Mouse (Mus musculus) heart, postnatal 0 days (tissue): Measurements from ENCODE around the gene Fam83d. TPM values are rescaled to one million over a fixed set of nuclear protein-coding genes. Genes with fewer than 3 reads are reported as not detected.

Experiments
- ATAC-seq: fragments of 200-750 bp; cut with Nextera tagmentation; 2 replicates; pipeline ENCODE4 v1.8.0; 2017; ENCODE audit warnings: low read depth, moderate number of reproducible peaks, moderate library complexity; ENCODE audit not compliant: insufficient read depth
- DNase-seq: peaks from one replicate; pipeline ENCODE4 v3.0.0-alpha.2; 2016; ENCODE audit warnings: low spot score
- H3K27ac ChIP-seq: fragments of 300-500 bp; sonication (generic); 2 replicates; pipeline ENCODE4 v1.5.1; 2014; ENCODE audit warnings: low read depth, mild to moderate bottlenecking
- H3K27me3 ChIP-seq: fragments of 300-500 bp; sonication (generic); 2 replicates; pipeline ENCODE4 v1.6.1; 2014; ENCODE audit warnings: low read length, mixed read lengths; ENCODE audit not compliant: control insufficient read depth, insufficient read depth
- H3K36me3 ChIP-seq: fragments of 300-500 bp; sonication (generic); replicated peaks from 2 replicates; pipeline ENCODE4 v1.6.1; 2014; ENCODE audit warnings: low read length, mixed read lengths; ENCODE audit not compliant: control insufficient read depth, insufficient read depth
- H3K4me1 ChIP-seq: fragments of 300-500 bp; sonication (generic); 2 replicates; pipeline ENCODE4 v1.6.1; 2014; ENCODE audit warnings: antibody characterized with exemption; ENCODE audit not compliant: control insufficient read depth, insufficient read depth
- H3K4me2 ChIP-seq: fragments of 300-500 bp; sonication (generic); 2 replicates; pipeline ENCODE4 v1.6.1; 2014; ENCODE audit warnings: low read depth, mild to moderate bottlenecking, low read length, moderate library complexity
- H3K4me3 ChIP-seq: fragments of 300-500 bp; sonication (generic); 2 replicates; pipeline ENCODE4 v1.5.1; 2014; ENCODE audit warnings: low read depth, low read length
- H3K9ac ChIP-seq: fragments of 300-500 bp; sonication (generic); replicated peaks from 2 replicates; pipeline ENCODE4 v1.6.1; 2014; ENCODE audit warnings: low read depth, low read length, mixed read lengths
- H3K9me3 ChIP-seq: fragments of 300-500 bp; sonication (generic); replicated peaks from 2 replicates; pipeline ENCODE4 v1.6.1; 2016; ENCODE audit warnings: low read length; ENCODE audit not compliant: control insufficient read depth
- CTCF ChIP-seq: IDR thresholded peaks from 2 replicates; pipeline ENCODE4 v1.5.1; 2016; ENCODE audit warnings: antibody characterized with exemption, control low read depth, low read depth
- EP300 ChIP-seq: IDR thresholded peaks from 2 replicates; pipeline ENCODE4 v1.6.1; 2016; ENCODE audit warnings: antibody characterized with exemption, low read depth
- WGBS: fragments of 180-500 bp; shearing (Covaris S2); extraction: QIAGEN DNeasy Blood & Tissue Kit; methylation state at CpG from one replicate; pipeline ENCODE4 v1.1.7; 2014; 5-methylcytosine and 5-hydroxymethylcytosine counted together
- polyA plus RNA-seq: library from polyadenylated mRNA; unstranded; fragments of >200 nt; fragmentation: Nextera tagmentation; extraction: Ambion mirVana; gene quantifications from 2 replicates; pipeline ENCODE4 v1.2.1, GENCODE M21; 2015
- total RNA-seq: library from RNA; depleted of rRNA; stranded (reverse); fragments of >200 nt; gene quantifications from 2 replicates; pipeline ENCODE4 v1.2.3, GENCODE M21; 2014; ENCODE audit warnings: low replicate concordance

Gene Fam83d
- total and polyA plus RNA-seq, 2 experiments from 2014 or later: 18.6 to 37.7 TPM

- Histone ChIP-seq H3K4me1 (peaks cover 32% of the 10 kb centered on the region), H3K9ac (no peak overlapping the region), H3K4me3 (no peak overlapping the region), H3K36me3 (peaks cover 15% of the 10 kb centered on the region), H3K27me3 (no peaks in the 10 kb centered on the region), H3K9me3 (no peaks in the 10 kb centered on the region), H3K27ac (no peak overlapping the region), H3K4me2 (no peak overlapping the region)
- no peak for ATAC-seq
- DNase-seq: no peak
- WGBS: 62% methylated on average over 4 of the region's 4 CpGs
- TF ChIP-seq EP300 (no peak), CTCF (no peak)
Measured at GRCm38 (mm10) chr2:158776716-158777115, 8.8 kb downstream of the Fam83d start.

GRCm38 (mm10) chr2:158777490-158777889 lies 9.6 kb downstream of the Fam83d start:
- ATAC-seq (no peak), DNase-seq (no peak)
- H3K36me3 ChIP-seq: peaks cover 22% of the 10 kb centered on the region
- H3K4me2 ChIP-seq: no peak overlapping the region
- no peak for TF ChIP-seq EP300
- TF ChIP-seq CTCF: no peak
- no peak overlapping the region for H3K27ac ChIP-seq
- H3K9me3 ChIP-seq: no peaks in the 10 kb centered on the region
- 0 out of 2 replicates have a peak overlapping the region, but pooled peaks have one; percentile 26 for H3K9ac ChIP-seq
- H3K4me3 ChIP-seq: no peak overlapping the region
- peaks cover 28% of the 10 kb centered on the region for H3K4me1 ChIP-seq
- 27% methylated on average over 6 of the region's 6 CpGs for WGBS
- no peaks in the 10 kb centered on the region for H3K27me3 ChIP-seq

- TF ChIP-seq EP300 (no peak), CTCF (no peak)
- peaks cover 29% of the 10 kb centered on the region for H3K36me3 ChIP-seq
- H3K4me2 ChIP-seq: no peak overlapping the region
- no peak overlapping the region for H3K27ac ChIP-seq
- 40% methylated on average over 7 of the region's 7 CpGs for WGBS
- no peak overlapping the region for H3K9ac ChIP-seq
- H3K4me1 ChIP-seq: peaks cover 28% of the 10 kb centered on the region
- H3K9me3 ChIP-seq: no peaks in the 10 kb centered on the region
- ATAC-seq: no peak
- H3K27me3 ChIP-seq: no peaks in the 10 kb centered on the region
- no peak for DNase-seq
- H3K4me3 ChIP-seq: no peak overlapping the region
Measured at GRCm38 (mm10) chr2:158778349-158778748, 10.5 kb downstream of the Fam83d start.

GRCm38 (mm10) chr2:158781126-158781525 lies 13.2 kb downstream of the Fam83d start:
- Histone ChIP-seq H3K4me1 (peaks cover 20% of the 10 kb centered on the region), H3K9ac (no peak overlapping the region), H3K4me3 (no peak overlapping the region), H3K36me3 (peaks cover 57% of the 10 kb centered on the region), H3K27me3 (no peaks in the 10 kb centered on the region), H3K27ac (no peak overlapping the region), H3K4me2 (no peak overlapping the region), H3K9me3 (no peaks in the 10 kb centered on the region)
- 87% methylated on average over 7 of the region's 7 CpGs for WGBS
- no peak for ATAC-seq
- TF ChIP-seq CTCF: no peak
- TF ChIP-seq EP300: no peak
- no peak for DNase-seq

GRCm38 (mm10) chr2:158786927-158787795 lies 19.3 kb downstream of the Fam83d start:
- no peak for ATAC-seq
- DNase-seq: no peak
- WGBS: 69% methylated on average over 14 of the region's 14 CpGs

More at GRCm38 (mm10) chr2:158786927-158787795, 19.3 kb downstream of the Fam83d start:
- H3K27me3 ChIP-seq: no peaks in the 10 kb centered on the region
- peaks cover 42% of the 10 kb centered on the region for H3K36me3 ChIP-seq
- no peak overlapping the region for H3K27ac ChIP-seq
- H3K9me3 ChIP-seq: no peaks in the 10 kb centered on the region
- TF ChIP-seq CTCF (no peak), EP300 (no peak)
- H3K9ac ChIP-seq: no peak overlapping the region
- H3K4me2 ChIP-seq: no peak overlapping the region
- H3K4me3 ChIP-seq: no peak overlapping the region
- H3K4me1 ChIP-seq: peaks cover 8% of the 10 kb centered on the region; the same call in 1 of the 2 replicates
